Mouse (Mus musculus): ENCODE data around the gene Anxa8. TPM values are rescaled to one million over a fixed set of nuclear protein-coding genes. Genes with fewer than 3 reads are reported as not detected.

Gene Anxa8
- polyA plus RNA-seq, 2 experiments = 23.7 to 42.5 TPM

DNA sequence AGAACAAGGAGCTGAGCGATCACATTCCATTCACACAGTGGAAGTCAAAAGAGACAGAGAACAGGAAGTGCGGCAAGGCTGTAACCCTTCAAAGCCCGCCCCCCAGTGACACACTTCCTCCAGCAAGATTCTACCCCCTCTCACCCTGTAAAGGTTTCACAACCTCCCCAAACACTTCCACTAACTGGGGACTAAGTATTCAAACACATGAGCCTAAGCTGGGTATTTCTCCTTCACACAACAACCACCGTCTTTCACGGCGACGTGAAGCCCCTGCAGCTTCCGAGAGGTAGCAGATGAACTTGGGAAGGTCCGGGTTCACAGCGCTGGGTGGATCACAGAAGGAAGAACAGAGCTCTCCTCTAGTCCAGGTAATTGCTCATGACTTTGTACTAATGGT, 57.1 kb downstream of the Anxa8 start:
- ATAC-seq (ENCODE audit: low FRiP score, low read depth) (no peak), DNase-seq (ENCODE audit: low spot score) (no peak)
- H3K4me1 ChIP-seq (ENCODE audit: control insufficient read depth, insufficient read depth, low read length) = 0 out of 2 replicates have a peak, but pooled peaks cover 3% of the 10 kb centered on the region
- H3K9me3 ChIP-seq (ENCODE audit: control insufficient read depth, low read length) = no peaks in the 10 kb centered on the region
- no peak overlapping the region for H3K4me2 ChIP-seq (replicated peaks; ENCODE audit: low read depth, low read length, severe bottlenecking)
- no peak overlapping the region for H3K27ac ChIP-seq (replicated peaks; ENCODE audit: low read depth, low read length)
- H3K27me3 ChIP-seq (ENCODE audit: control insufficient read depth, insufficient read depth, low read length) = no peaks in the 10 kb centered on the region
- 89% methylated on average over 10 of the region's 10 CpGs for WGBS
- no peak for TF ChIP-seq POLR2A (IDR thresholded peaks at IDR 0.05; ENCODE audit: borderline replicate concordance, extremely low read depth, insufficient read depth, insufficient read length)
- H3K4me3 ChIP-seq (replicated peaks; ENCODE audit: low read length) = no peak overlapping the region
- no peak overlapping the region for H3K9ac ChIP-seq (ENCODE audit: low read depth, low read length, severe bottlenecking)
- H3K36me3 ChIP-seq (ENCODE audit: control insufficient read depth, insufficient read depth, low read length) = no peaks in the 10 kb centered on the region

Other genes starting within 250 kb of the Anxa8 start
- gene Gdf10, start 162.4 kb upstream of the Anxa8 start, polyA plus RNA-seq (2012; rRNA removed) = 52.9 and 77.9 TPM in 2 replicates
- gene Gdf10, start 162.4 kb upstream of the Anxa8 start, polyA plus RNA-seq (2014; fragmentation: Nextera tagmentation; extraction: Ambion mirVana) = 38.8 and 49.0 TPM in 2 replicates
- 0.03 and 0.04 TPM in 2 replicates for gene Gdf2, start 144.9 kb upstream of the Anxa8 start, polyA plus RNA-seq (2012; rRNA removed)
- not detected in 2 replicates for gene Gdf2, start 144.9 kb upstream of the Anxa8 start, polyA plus RNA-seq (2014; fragmentation: Nextera tagmentation; extraction: Ambion mirVana)
- gene Rbp3, start 132.0 kb upstream of the Anxa8 start, polyA plus RNA-seq (2012; rRNA removed) = not detected in 2 replicates
- not detected in 2 replicates for gene Rbp3, start 132.0 kb upstream of the Anxa8 start, polyA plus RNA-seq (2014; fragmentation: Nextera tagmentation; extraction: Ambion mirVana)
- gene Zfp488, start 107.2 kb upstream of the Anxa8 start, polyA plus RNA-seq (2012; rRNA removed) = 0.65 and 0.77 TPM in 2 replicates
- 0.21 and 0.30 TPM in 2 replicates for gene Zfp488, start 107.2 kb upstream of the Anxa8 start, polyA plus RNA-seq (2014; fragmentation: Nextera tagmentation; extraction: Ambion mirVana)
- not detected in 2 replicates for gene Gm30083, start 70.8 kb upstream of the Anxa8 start, polyA plus RNA-seq (2012; rRNA removed)
- gene Gm30083, start 70.8 kb upstream of the Anxa8 start, polyA plus RNA-seq (2014; fragmentation: Nextera tagmentation; extraction: Ambion mirVana) = not detected in 2 replicates
- gene Gm5460, start 69.2 kb upstream of the Anxa8 start, polyA plus RNA-seq (2012; rRNA removed) = not detected in 2 replicates
- not detected in 2 replicates for gene Gm5460, start 69.2 kb upstream of the Anxa8 start, polyA plus RNA-seq (2014; fragmentation: Nextera tagmentation; extraction: Ambion mirVana)
- gene Antxrl, start 33.3 kb upstream of the Anxa8 start, polyA plus RNA-seq (2012; rRNA removed) = not detected in 2 replicates
- gene Antxrl, start 33.3 kb upstream of the Anxa8 start, polyA plus RNA-seq (2014; fragmentation: Nextera tagmentation; extraction: Ambion mirVana) = not detected in 2 replicates
- gene A630023A22Rik, start 16.8 kb downstream of the Anxa8 start, polyA plus RNA-seq (2012; rRNA removed) = not detected in 2 replicates
- not detected in 2 replicates for gene A630023A22Rik, start 16.8 kb downstream of the Anxa8 start, polyA plus RNA-seq (2014; fragmentation: Nextera tagmentation; extraction: Ambion mirVana)
- 0.01 and 0.06 TPM in 2 replicates for gene Npy4r, start 66.5 kb downstream of the Anxa8 start, polyA plus RNA-seq (2012; rRNA removed)
- gene Npy4r, start 66.5 kb downstream of the Anxa8 start, polyA plus RNA-seq (2014; fragmentation: Nextera tagmentation; extraction: Ambion mirVana) = 0.06 TPM in 1 of 2 replicates, not detected in the other
- gene Gprin2, start 115.7 kb downstream of the Anxa8 start, polyA plus RNA-seq (2012; rRNA removed) = 1.2 and 3.4 TPM in 2 replicates
- gene Gprin2, start 115.7 kb downstream of the Anxa8 start, polyA plus RNA-seq (2014; fragmentation: Nextera tagmentation; extraction: Ambion mirVana) = 0.70 and 0.81 TPM in 2 replicates
- gene Syt15, start 133.6 kb downstream of the Anxa8 start, polyA plus RNA-seq (2012; rRNA removed) = 0.65 and 0.83 TPM in 2 replicates
- 0.51 and 0.53 TPM in 2 replicates for gene Syt15, start 133.6 kb downstream of the Anxa8 start, polyA plus RNA-seq (2014; fragmentation: Nextera tagmentation; extraction: Ambion mirVana)
- gene Shld2, start 224.5 kb downstream of the Anxa8 start, polyA plus RNA-seq (2012; rRNA removed) = 5.1 and 6.7 TPM in 2 replicates
- gene Shld2, start 224.5 kb downstream of the Anxa8 start, polyA plus RNA-seq (2014; fragmentation: Nextera tagmentation; extraction: Ambion mirVana) = 11.2 and 11.7 TPM in 2 replicates
- gene Glud1, start 224.7 kb downstream of the Anxa8 start, polyA plus RNA-seq (2012; rRNA removed) = 67.1 and 67.3 TPM in 2 replicates
- 81.2 and 93.9 TPM in 2 replicates for gene Glud1, start 224.7 kb downstream of the Anxa8 start, polyA plus RNA-seq (2014; fragmentation: Nextera tagmentation; extraction: Ambion mirVana)

All from limb, embryonic 14.5 days (tissue).